Mouse (Mus musculus): ENCODE data around the gene Ctnnal1.

- TF ChIP-seq CTCF (IDR thresholded peaks at IDR 0.05; ENCODE audit: insufficient read depth, low read depth, low read length) = no peak
- TF ChIP-seq POLR2A (IDR thresholded peaks at IDR 0.05; ENCODE audit: insufficient read depth, low read depth, low read length) = no peak
Observed at GRCm38 (mm10) chr4:56907671-56908070, 42.7 kb upstream of the Ctnnal1 start.
